Mouse (Mus musculus) spleen, embryonic (tissue): ENCODE results near the gene Ccer1.
"Not testable (repeated sequence)": the region's sequence is repeated elsewhere in the genome, so short reads cannot be mapped to it uniquely, and the experiment has no call there.

Experiments used
- CTCF ChIA-PET: fragments of 350-600 bp; sonication (Branson Sonifier 250); formaldehyde crosslinking; loops from one replicate; lab custom pipeline; 2022; lab: Charles Lee

The Ccer1 gene

DNA sequence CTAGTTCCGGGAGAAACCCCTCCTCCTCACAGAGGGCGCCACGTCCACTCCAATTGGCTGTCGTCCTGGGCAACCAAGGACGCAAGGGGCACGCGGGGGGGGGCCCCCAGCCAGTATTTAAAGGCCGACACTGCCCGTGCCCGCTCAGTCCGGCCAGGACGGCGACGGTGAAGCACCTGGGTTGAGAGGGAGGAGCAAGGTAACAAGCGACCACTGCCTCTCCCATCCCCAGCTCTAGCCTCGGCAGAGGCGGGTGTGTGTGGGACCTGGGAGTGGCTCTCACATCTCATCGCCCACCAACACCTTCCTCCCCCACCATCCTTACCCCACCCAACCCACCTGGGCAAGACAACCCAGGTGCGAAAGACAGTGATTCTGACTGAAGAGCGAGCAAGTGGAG lies at the start of gene Ccer1:
Gene Ccer1, plus strand, starts transcription at position 147 of the 400 bp plus-strand sequence.
- CTCF ChIA-PET = no interaction called here

DNA sequence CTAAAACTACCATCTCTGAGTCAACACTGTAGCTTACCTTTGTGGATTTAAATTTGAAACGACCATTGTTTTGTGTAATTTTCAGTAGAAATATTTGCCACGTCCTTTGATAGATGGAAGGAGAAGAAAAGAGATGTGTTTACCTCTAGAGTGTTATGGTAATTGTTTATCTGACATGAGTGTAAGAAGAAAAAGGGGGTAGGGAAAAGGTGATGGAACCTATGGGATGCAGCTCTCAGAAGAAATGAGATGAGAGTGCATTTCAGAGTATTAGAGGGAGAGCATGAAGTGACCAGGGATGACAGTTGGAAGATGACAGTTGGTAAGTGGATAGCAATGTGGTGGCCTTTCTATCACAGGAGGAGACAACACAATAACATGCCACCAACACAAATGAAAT lies 49.1 kb upstream of the Ccer1 start, which contains the start of gene Epyc:
Gene Epyc, plus strand, starts transcription at position 301 of the 400 bp plus-strand sequence.
- CTCF ChIA-PET = no interaction called here

DNA sequence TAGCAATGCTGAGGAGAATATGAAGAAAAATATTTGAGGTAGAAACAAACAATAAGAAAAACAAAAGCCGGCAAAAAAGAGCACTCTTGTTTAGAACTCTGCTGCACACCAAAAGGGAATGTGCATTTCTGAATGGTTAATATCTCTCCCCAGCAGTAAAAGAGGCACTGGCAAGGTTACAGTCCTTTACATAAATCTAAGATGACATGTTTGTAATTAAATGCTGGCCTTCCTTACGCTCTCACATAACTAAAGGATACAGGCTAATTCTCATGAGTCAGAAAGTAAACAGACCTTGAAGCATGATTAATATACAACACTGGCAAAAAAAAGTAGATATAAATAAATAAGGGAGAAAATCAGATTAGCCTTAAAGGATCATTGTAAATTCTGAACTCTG lies 42.5 kb upstream of the Ccer1 start:
- CTCF ChIA-PET = interaction anchor here (0.7 kb wide), 1 partner anchor 142 kb away, joined by 4 read pairs; no protein-coding TSS in a partner anchor

DNA sequence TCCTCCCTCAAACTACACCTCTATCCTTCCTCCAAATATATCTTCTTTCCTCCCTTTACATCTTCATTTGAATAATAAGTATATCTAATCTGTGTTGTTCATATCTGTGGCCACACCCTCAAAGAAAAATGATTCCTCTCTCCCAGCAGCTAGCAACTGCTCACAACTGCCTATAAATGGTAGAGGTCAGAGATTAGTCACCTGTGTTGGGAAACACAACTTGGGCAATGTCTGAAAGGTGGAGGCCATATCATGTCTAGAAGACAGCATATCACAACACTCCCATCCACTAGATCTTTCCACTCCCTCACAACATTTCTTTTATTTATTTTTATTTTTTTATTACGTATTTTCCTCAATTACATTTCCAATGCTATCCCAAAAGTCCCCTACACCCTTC lies 33.4 kb upstream of the Ccer1 start:
- CTCF ChIA-PET = no interaction called here

DNA sequence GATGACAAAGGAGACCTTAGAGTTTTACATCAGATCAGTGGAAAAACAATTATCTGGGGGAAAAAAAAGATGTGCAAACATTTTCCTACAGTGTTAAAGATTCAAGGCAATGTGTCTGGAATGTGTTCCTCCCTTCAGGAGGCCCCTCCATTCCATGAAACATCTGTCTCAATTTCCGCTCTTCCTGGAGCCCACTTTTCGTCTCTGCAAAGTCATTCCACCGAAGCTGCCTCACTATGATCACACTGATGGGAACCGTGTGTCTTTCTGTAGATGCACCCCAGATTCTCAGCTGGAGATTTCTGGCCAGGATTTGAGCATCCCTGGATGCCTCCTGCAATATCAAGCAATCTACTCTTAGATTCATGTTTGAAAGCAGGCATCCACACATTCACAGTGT lies 24.2 kb upstream of the Ccer1 start:
- CTCF ChIA-PET = no interaction called here

DNA sequence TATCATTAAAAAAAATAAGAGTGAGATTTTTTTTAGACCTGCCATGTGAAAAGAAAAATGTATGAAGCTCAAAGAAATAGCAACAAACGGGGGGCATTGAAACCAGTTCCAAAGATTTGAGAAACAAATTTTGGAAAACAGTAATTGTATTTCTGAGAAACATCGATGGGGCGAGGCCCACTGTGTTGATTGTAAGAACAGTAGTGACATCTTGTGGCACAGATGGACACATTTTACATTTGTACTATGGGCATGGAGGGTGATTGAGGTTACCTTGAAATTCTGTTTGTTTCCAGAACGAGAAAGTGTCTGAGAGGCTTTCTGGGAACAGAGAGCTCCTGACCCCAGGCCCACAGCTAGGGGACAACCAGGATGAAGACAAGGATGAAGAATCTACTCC lies 22.7 kb upstream of the Ccer1 start:
- CTCF ChIA-PET = interaction anchor here (0.6 kb wide), 1 partner anchor 1413 kb away, joined by 4 read pairs; no protein-coding TSS in a partner anchor

DNA sequence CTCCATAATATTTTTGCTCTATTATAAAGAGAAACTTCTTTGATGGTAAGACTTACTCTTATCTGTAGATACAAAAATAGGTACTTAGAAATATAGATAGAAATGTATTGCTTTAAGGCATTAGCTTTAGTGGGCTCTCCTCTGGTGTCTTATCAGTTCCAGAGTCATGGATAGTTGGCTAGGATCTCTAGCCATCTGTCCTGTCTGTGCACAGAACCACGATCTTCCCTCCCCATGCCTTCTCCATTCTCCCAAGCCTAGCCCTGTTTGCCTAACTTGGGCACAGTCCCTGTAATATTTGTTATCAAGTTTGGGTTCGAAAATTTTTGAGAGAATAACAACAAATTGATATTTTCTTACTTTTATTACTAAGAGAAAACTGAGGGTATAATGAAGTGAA lies 19.6 kb upstream of the Ccer1 start:
- CTCF ChIA-PET = no interaction called here

DNA sequence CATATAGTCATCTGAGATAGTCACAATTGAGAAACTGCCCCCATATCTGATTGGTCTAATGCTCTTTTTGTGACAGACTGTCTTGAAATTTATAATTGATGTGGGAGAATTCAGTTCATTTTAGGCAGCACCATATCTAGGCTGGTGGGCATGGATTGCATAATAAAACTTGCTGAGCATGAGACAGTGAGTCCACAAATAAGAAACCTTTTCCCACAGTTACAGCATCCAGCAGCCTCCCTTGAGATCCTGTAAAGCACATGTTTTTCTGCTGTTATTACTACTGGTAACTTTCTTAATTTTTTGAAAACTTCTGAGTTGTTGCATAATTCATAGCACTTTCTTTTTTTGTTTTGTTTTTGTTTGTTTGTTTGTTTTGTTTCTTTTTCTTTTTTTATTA lies 9.9 kb upstream of the Ccer1 start:
- CTCF ChIA-PET = no interaction called here

DNA sequence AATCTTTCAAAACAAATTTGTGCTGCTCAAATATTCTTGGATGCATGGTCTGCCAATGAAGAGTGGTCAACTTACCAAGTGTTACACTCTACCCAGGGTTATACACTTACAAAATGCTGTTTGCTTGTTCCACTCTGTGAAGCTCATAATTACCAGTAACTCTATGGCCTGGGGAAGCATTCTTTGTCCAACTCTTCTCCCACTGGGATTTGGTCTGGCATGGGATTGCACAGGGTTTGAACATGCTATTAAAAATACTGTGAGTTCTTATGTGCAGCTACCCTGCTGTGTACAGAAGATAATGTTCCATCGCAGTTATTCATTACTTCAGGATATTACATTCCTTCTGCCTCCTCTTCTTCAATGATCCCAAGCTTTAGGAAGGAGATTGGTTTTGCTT lies 5.7 kb upstream of the Ccer1 start:
- CTCF ChIA-PET = no interaction called here

DNA sequence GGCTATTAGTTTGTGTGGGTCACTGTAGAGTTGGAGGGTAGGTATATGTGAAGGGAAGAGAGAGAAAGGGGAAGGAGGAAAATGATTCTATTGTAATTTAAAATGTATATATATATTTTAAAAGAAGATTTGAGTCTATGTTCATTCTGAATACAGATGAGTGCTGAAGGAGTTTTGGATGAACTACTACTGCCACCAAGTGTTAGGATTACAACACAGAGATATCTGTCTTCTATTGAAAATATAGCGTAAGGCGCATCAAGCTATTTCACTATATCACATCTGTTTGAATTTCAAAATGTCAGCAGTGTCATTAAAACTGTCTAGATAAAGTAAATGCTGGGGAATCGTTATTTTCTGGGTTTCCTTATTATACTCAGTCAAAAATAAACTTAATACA lies 3.4 kb upstream of the Ccer1 start:
- CTCF ChIA-PET = no interaction called here

DNA sequence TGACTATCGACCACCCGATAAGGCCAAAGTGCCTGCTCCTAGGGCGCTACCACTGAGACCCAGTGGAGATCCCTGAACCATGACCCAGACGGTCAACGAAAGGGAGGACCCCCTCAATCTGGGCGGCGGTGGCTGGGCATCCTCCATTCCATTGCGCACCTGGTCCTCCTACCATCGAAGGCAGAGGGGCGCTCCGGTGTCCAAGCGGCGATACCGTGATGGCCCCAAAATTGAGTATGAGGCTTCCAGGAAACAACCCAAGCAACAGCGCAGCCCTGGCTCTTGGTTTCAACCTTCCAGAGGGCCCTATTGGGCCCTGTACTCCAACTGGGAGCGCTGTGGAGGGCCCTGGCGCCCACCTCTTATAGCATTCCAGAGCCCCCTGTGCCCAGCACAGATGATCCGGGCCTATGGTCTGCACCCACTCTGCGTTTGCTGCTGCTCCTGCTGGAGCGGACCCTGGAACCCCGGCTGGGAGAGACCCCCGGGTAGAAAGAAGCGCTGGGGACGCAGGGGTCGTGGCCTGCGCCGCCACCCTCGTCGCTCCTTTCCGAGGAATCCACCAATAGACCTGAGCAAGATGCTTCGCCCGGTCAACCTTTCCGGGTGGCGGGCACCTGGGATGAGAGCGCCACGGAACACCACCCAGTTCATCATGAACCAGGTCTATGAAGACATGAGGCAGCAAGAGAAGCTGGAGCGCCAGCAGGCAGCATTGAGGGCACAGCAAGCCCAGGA lies 708 bp downstream of the Ccer1 start:
- CTCF ChIA-PET = no interaction called here

DNA sequence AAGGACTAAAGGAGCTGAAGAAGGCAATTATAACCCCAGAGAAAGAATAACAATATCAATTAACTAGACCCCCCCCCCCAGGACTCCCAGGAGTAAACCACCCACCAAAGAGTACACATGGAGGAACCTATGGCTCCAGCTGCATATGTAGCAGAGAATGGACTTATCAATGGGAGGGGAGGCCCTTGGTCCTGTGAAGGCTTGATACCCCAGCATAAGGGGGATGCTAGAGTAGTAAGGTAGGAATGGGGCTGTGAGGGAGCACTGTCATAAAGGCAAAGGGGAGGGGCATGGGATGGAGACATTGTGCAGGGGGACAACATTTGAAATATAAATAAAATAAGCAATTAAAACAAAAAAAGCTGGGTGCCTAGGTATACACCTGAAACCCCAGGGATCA lies 9.5 kb downstream of the Ccer1 start:
- CTCF ChIA-PET = interaction anchor here (0.6 kb wide), 1 partner anchor 1379 kb away, joined by 3 read pairs; no protein-coding TSS in a partner anchor

DNA sequence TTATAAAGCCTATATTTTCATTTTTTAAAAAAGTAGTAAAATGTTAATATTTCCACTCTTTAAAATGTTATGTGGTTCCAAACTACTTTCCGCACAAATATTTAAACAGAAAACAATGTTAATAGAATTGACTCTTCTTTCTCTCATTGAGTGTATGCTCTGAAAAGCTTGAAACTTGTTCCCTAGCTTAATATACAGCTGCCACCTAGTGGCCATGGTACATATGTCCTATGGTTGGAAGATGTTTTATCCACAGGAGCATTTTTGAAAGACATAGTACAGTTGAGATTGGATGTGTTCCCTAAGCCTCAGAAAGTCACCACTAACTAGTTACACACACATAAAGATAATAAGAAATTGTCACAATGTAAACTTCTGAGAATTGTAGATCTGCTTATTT lies 11.7 kb downstream of the Ccer1 start:
- CTCF ChIA-PET = no interaction called here

DNA sequence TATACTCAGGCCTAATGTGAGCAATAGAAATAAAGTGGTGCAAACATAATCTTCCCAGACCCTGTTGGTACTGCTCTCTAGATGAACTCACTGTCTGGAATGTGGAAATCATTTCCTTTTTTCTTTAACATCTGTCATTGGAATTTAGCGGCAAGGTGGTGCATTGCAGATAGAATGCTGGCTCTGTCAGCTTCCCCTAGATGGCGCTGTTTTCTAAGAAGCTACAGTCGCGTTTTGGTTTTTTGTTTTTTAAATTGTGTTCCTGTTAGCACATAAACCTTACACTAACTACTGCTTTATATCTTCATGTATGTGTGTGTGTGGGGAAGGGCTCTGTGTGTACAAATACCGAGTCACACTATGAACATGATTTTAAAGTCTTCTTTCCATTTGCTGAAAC lies 19.8 kb downstream of the Ccer1 start:
- CTCF ChIA-PET = interaction anchor here (0.7 kb wide), 1 partner anchor 1003 kb away, joined by 6 read pairs; no protein-coding TSS in a partner anchor

DNA sequence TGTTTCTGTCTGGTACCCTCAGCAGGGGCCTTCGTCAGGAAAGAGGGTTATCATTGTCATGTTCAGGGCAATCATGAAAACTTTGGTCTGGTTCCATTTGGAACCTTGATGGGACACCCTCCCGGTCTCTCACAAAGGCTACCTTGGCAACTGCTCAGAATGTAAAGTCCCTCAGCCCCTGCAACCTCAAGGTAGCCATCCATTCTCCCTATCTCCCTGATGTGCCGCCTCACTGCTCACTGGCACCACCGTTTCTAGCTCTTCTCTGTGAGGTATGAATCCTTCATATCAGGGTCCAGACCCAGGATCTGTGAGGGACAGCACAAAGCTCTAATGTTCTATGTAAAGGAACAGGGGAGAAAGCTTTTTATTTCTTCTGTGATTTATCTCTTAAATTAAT lies 21.7 kb downstream of the Ccer1 start:
- CTCF ChIA-PET = no interaction called here

DNA sequence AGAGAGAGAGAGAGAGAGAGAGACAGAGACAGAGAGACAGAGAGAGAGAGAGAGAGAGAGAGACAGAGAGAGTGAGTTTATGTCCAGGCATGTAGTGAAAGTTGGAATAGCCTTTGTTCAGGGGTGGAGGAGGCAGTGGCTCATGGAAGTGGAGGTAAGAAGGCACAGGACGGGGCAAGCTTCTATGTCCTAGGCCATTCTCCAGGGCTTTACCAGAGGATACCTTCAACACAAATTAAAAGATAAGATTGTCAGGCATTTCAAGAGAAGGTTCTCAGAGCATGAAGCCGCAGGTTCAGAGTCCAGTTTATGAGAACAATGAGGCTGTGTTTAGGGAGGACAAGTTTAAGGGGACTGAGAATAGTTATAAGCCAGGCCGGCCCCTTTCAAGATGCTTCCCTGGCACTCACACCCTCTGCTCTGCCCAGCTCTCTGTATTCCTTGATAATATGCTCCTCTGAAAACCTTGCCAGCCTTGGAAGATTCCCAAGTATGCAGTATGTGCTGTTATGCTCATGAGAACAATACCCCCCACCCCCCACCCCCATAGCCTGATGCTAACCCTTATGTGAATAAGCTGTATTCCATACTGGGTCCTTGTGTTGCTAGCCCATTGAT lies 22.5 kb downstream of the Ccer1 start:
- CTCF ChIA-PET = interaction anchor here (0.6 kb wide), 1 partner anchor 27 kb away, joined by 3 read pairs; no protein-coding TSS in a partner anchor

DNA sequence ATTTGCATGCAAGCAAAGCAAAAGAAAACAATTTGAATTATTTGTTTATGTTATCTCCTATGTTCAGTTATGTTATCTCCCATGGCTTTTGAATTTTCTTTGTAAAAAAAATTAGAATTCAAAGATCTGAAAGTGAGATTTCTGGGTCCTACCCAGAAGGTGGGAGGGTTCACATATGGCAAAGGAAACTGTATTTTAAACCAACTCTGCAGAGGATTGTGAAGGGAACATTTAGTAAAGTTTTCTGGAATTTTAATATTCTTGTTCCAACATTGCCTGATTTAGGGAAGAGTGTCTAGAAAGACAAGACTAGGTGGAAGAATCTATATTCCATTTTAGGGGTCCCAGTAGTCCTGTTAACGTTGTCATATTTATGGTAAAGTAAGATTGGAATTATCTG lies 24.4 kb downstream of the Ccer1 start:
- CTCF ChIA-PET = no interaction called here

DNA sequence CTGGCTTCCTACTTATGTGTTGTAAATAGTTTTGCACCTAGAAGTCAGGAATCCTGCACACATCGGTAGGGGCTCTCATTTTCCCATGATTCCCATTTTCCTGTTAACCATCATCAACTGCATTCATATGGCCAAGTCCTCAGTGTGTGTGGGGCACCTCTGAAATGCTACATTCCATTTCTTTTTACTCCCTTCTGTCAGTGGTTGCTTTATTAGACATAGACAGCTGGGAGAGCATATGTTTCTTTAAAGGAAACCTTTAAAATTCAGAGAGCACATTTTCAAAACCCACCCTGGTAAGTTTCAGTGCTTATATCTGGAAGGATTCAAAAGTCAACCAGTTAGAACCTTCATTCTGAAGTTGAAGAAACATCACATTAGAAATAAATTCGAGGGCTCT lies 25.2 kb downstream of the Ccer1 start:
- CTCF ChIA-PET = no interaction called here

DNA sequence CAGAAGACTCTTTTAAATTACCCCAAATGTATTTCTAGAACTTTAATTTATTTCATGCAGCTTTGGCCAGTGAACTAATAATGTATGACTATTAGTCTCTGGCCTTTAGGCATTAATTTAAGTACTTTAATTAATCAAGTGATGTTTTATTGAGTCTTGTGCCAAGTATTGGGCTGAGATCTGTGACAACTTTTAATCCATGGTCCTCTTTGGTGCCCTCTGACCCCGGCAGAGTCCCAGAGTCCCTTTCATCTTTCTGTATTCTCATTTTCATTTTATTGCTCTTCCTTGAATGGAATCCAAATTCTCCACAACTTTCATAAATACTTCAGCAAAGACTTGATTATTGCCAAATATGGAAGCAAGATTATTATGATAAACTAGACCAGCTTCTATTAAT lies 27.8 kb downstream of the Ccer1 start:
- CTCF ChIA-PET = no interaction called here

DNA sequence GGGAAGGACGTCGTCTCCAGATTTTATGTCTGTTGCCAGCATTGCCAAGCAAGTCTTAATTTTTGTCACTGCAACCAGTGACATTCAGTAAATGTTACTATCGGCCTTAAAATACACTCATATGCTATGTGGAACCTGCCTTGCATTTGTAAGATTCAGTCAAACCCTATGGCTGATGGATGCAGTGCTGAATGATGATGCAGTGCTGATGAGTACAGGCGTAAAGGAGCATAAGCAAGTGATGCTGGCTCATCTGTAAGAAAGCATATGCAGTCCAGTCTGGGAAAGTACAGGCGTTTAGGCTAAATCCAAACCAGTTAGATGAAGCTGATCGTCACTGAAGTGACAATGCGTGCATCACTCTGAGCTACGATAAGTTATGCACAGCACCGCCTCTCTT lies 29.9 kb downstream of the Ccer1 start:
- CTCF ChIA-PET = no interaction called here

DNA sequence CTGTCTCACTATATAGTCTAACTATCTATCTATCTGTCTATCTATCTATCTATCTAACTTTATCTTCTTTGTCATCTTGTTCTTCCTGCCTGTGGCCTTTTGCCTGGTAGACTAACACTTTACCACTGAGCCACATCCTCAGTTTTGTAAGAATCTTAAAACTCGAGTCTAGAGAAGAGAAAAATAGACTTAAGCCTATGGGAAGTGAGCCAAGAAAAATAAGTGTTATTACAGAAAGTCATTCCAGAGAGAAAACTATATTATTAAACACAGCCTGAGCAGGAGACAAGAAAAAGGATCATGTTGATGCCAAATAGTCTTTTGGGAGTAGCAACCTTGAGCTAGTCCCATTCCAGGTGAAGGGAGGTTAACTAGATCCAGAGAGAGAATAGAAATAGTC lies 33.1 kb downstream of the Ccer1 start:
- CTCF ChIA-PET = no interaction called here

DNA sequence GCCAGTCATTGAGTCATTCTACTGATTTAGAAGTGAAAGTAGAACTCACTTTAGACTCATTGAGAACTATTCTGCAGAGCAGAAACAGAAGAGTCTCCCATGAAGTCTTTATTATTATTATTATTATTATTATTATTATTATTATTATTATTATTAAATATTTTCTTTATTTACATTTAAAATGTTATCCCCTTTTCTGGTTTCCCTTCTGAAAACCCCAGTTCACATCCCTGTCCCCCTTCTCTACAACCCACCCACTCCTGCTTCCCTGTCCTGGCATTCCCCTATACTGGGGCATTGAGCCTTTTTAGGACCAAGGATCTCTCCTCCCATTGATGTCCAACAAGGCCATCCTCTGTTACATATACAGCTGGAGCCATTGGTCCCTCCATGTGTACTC lies 33.8 kb downstream of the Ccer1 start, which contains the start of gene C030005K15Rik:
Gene C030005K15Rik, minus strand, starts transcription at position 101 of the 400 bp plus-strand sequence.
- CTCF ChIA-PET = not testable (repeated sequence)
